Mouse (Mus musculus) granulocyte monocyte progenitor cell, adult 5-6 weeks (primary cell): ENCODE measurements at regions not wholly inside any gene's neighbourhood (a gene's known extent, or its start where the extent isn't known, plus 50 kb on each side); places are given as distances from the start of the nearest gene placed in this dataset.

ENCODE experiments used
- ATAC-seq: replicated peaks from 2 replicates; pipeline ENCODE4 v1.8.0; 2016; ENCODE audit warnings: mild to moderate bottlenecking, moderate TSS enrichment, inconsistent platforms; ENCODE audit not compliant: poor library complexity, severe bottlenecking

GRCm38 (mm10) chr2:148560013-148560773 lies 112.2 kb upstream of the Nxt1 start:
- ATAC-seq: no peak

- ATAC-seq: no peak
Measured at GRCm38 (mm10) chr2:148559376-148559775, 113.0 kb upstream of the Nxt1 start.

- ATAC-seq: peak; percentile 62
Measured at GRCm38 (mm10) chr2:148558365-148558764, 114.0 kb upstream of the Nxt1 start.

- ATAC-seq: no peak
Measured at GRCm38 (mm10) chr2:148551207-148551606, 107.8 kb upstream of the Cd93 start.

GRCm38 (mm10) chr2:148549618-148550017 lies 106.3 kb upstream of the Cd93 start:
- ATAC-seq: no peak

GRCm38 (mm10) chr2:148542340-148542739 lies 99.0 kb upstream of the Cd93 start:
- no peak for ATAC-seq

- no peak for ATAC-seq
Measured at GRCm38 (mm10) chr2:148537914-148538510, 94.6 kb upstream of the Cd93 start.

GRCm38 (mm10) chr2:148537251-148537650 lies 93.9 kb upstream of the Cd93 start:
- ATAC-seq: no peak

GRCm38 (mm10) chr2:148536608-148537007 lies 93.2 kb upstream of the Cd93 start:
- peak; percentile 87 for ATAC-seq

GRCm38 (mm10) chr2:148535562-148536180 lies 92.3 kb upstream of the Cd93 start:
- peak; percentile 68 for ATAC-seq

- peak; percentile 10; the same call in 1 of the 2 replicates for ATAC-seq
Measured at GRCm38 (mm10) chr2:148532051-148532450, 88.7 kb upstream of the Cd93 start.

- no peak for ATAC-seq
Measured at GRCm38 (mm10) chr2:148530546-148530945, 87.2 kb upstream of the Cd93 start.

- ATAC-seq: no peak
Measured at GRCm38 (mm10) chr2:148529900-148530299, 86.5 kb upstream of the Cd93 start.

- peak; percentile 45 for ATAC-seq
Measured at GRCm38 (mm10) chr2:148527755-148528154, 84.4 kb upstream of the Cd93 start.

GRCm38 (mm10) chr2:148525496-148525895 lies 82.1 kb upstream of the Cd93 start:
- ATAC-seq: no peak

GRCm38 (mm10) chr2:148523401-148523800 lies 80.0 kb upstream of the Cd93 start:
- no peak for ATAC-seq

- ATAC-seq: peak; percentile 10
Measured at GRCm38 (mm10) chr2:148522936-148523335, 79.6 kb upstream of the Cd93 start.

- ATAC-seq: peak; percentile 82
Measured at GRCm38 (mm10) chr2:148521966-148522575, 78.7 kb upstream of the Cd93 start.

GRCm38 (mm10) chr2:148520291-148520690 lies 76.9 kb upstream of the Cd93 start:
- ATAC-seq: no peak

- no peak for ATAC-seq
Measured at GRCm38 (mm10) chr2:148519689-148520290, 76.4 kb upstream of the Cd93 start.

- no peak for ATAC-seq
Measured at GRCm38 (mm10) chr2:148517906-148518305, 74.5 kb upstream of the Cd93 start.
